Mouse (Mus musculus): ENCODE results near the gene Scpep1.
"Not testable (repeated sequence)": the region's sequence is repeated elsewhere in the genome, so short reads cannot be mapped to it uniquely, and the experiment has no call there.

The Scpep1 gene

DNA sequence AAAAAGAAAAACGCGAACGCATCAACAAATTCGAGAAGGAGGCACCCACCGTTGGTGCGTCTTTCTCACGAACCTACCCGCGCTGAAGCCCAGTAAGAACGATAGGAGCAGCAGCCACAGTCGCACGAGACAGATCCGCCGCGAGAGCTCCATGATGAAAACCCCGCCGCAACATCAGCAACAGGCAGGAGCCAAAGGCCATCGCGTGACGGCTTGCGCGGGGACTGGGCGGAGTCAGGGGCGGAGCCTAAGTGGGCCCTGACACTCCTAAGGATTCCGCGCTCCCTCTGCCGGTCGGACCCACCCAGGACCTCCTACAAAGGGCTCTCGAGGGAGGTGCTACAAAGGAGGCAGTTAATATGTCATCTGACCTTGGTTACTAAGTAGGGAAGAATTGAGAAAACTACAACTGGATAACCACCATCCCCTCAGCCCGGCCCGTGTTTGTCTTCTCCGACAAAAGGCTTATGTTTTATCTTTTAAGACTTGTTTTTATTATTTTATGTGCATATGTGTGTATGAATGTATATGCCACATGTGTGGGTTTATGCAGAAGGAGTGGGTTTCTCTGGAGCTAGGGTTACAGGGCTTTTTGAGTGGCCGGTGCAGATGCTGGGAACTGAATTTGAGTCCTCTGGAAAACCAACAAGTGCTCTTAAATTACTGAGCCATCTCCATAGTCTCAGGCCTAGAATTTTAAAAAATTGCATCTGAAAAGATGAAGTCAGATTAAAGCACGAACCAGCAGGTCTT, at the start of gene Scpep1:
Gene Scpep1, minus strand, starts transcription at position 249 of the 753 bp plus-strand sequence.
- peak; percentile 75 for DNase-seq (ENCODE audit: extremely low spot score, low read depth, low spot score)

DNA sequence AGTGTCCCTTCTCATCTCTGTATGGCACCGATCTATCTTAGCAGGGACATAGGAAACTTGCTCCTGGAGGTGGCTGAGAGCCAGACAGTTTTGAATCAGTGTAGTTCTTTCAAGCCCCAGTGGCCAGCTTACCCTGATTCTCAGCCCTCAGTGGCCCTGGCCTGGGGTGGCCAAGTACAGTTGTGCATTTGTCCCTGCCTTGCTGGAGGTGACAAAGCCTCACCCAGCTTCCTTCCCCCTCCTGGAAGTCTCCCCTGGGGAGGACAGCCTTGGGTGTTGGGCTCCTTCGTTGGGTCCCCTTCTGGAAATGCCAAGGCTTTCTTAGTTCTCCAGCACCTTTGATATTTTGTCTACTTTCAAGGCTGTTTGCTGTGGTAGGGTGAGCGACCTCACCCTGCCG, 48.5 kb upstream of the Scpep1 start:
- no peak for DNase-seq (ENCODE audit: extremely low spot score, low read depth, low spot score)

DNA sequence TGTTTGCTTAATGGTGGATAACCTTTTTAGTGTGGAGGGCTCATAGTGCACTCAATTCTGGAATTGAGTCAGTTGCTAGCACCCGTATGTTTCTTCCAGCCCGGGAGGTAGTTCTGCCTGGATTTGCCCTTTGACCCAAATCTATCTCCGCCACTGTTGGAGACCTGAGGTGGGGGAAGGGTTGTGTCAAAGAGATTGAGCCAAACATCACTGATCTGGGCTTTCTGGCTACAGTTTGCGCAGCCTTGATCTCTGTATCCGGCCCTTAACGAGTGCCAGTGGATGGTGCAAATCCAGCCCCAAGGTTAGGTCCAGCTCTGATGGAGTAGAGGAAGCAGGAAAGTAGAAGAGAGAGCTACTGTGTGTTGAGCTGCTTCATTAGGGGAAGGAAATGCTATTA, 47.8 kb upstream of the Scpep1 start:
- no peak for DNase-seq (ENCODE audit: extremely low spot score, low read depth, low spot score)

DNA sequence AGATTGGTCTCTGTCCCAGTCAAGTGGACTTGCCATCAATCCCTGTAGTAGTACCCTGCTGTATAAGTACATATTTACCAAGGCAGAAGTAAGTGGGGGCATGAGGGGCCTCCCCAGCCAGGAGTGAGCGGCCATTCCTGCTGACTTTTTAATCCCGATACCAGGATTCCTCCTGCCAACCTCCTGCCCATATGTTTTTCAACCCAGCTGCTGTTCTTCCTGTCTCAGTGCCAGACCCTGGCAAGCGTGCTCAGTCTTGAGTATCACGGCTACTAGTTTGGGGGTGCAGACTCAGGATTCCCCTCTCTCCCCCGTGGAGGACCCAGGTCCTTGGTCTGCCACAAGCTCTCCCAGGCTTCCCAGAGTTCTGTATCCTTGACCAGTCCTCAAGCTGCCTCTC, 47.4 kb upstream of the Scpep1 start:
- no peak for DNase-seq (ENCODE audit: extremely low spot score, low read depth, low spot score)

DNA sequence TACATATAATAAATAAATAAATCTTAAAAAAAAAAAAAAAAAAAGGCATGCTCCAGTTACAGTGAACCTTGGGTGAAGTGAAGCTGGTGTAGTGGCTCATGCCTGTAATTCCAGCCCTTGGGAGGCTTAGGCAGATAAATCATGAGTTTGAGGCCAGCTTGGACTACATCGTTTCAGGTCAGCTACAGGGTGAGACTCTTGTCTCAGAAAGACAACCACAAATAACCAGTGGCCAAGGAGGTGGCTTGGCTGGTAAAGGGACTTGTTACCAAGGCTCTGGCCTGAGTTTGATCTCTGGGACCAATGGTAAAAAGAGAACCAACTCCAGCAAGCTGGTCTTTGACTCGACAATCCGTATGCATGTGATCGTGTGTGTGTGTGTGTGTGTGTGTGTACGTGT, 46.8 kb upstream of the Scpep1 start:
- DNase-seq (ENCODE audit: extremely low spot score, low read depth, low spot score) = no peak

DNA sequence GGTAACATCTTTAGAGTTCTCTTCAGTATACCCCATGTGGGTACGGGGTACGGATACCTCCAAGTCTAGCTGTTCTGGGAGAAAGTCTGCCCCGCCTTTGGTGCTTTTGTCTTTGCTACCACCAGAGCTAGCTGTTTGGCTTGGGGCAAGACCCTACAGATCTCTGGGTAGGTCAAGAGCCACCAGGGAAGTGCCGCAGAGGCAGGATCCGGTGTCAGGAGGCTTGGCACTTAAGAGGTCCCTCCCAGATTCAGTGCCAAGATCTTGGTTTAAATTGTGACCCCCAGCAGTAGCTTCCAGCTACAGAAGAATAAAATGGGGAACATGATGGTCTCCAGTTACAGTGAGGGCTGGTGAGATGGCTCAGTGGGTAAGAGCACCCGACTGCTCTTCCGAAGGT, 46.3 kb upstream of the Scpep1 start:
- no peak for DNase-seq (ENCODE audit: extremely low spot score, low read depth, low spot score)

DNA sequence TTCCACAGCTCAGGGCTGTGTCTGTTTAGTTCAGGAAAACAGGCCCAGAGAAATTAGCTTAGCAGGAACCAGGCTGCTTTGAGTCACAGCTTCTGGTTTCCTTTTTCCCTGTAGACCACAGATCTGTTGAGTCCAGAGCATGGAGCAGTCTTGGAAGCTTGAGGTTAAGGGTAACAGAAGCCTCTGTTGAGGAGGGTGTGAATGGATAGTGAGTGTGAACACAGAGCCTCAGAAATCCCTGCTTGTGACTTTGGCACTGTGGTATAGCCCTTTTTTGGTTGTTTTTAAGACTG, 45.2 kb upstream of the Scpep1 start:
- DNase-seq (ENCODE audit: extremely low spot score, low read depth, low spot score) = no peak

DNA sequence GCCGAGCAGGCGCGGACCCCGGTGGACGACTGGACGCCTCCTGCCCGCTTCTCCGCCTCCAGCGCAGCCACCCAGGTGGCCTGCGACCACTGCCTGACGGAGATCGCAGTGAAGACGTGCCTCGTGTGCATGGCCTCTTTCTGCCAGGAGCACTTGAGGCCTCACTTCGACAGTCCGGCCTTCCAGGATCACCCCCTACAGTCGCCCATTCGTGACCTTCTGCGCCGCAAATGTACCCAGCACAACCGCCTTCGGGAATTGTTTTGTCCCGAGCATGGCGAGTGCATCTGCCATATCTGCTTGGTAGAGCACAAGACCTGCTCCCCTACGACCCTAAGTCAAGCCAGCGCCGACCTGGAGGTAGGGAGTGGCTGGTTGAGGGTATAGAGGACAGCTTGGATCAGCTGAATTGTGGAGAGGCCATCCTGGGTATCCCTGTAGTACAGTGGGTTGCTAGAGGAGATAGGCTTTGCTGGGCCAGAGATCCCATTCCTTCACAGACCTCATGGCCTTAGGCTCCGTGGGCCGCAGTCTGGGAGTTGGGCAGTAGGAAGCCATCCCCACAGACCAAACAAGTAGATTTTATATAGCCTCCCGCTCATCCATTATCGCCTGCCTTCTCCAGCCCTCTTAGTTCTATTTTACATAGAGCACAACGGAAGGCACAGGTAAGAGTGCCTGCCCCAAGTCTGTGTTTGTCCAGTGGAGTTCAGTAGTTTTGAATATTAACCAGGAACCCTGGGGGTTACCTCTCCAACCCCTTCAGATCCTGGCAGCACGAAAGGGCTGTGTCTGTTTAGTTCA, 44.7 kb upstream of the Scpep1 start:
- no peak for DNase-seq (ENCODE audit: extremely low spot score, low read depth, low spot score)

DNA sequence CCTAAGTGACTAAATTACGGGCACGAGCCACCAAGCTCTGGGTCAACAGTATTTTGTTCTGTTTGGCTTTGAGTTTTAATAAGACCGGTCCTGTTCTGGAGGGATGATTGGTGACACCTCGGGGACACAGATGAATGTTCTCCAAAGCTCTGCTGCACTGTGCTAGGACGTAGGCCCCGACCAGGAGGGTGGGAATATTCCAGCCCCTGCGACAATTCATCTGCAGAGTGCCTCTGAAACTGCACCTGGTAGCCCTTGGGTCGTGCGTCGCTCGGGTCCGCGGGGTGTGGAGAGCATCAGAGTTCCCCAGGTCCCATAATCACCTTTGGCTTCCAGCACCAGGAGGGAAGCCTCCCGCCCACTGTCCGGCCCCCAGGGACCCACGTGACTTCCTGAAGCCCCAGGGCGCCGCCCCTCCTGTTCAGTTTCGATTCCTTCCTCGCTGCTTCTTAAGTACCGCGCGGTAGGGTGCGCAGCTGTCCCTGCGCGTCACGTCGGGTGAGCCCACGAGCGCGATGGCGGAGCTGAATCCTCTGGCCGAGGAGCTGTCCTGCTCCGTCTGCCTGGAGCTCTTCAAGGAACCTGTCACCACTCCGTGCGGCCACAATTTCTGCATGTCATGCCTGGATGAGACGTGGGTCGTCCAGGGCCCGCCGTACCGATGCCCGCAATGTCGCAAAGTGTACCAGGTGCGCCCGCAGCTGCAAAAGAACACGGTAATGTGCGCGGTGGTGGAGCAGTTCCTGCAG, 43.9 kb upstream of the Scpep1 start, which contains the start of gene Trim25:
Gene Trim25, plus strand, starts transcription at position 403 of the 749 bp plus-strand sequence.
- DNase-seq (ENCODE audit: extremely low spot score, low read depth, low spot score) = no peak

DNA sequence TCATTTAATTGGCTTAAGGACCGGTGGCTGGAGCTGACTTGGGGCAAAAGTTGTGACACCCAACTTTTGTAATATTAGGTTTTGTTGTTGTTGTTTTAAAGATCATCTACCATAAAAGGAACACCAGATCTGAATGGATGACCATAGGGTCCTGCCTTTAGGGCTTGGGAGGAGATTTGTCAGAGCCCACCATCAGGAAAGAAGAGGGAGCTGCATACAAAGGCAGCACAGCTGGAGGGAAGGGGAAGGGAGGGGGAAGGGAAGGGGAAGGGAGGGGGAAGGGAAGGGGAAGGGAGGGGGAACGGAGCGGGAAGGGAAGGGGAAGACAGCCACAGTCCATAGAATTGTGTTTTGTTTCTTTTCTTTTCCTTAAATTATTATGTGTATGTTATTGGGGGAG, 43.1 kb upstream of the Scpep1 start:
- DNase-seq (ENCODE audit: extremely low spot score, low read depth, low spot score) = no peak

DNA sequence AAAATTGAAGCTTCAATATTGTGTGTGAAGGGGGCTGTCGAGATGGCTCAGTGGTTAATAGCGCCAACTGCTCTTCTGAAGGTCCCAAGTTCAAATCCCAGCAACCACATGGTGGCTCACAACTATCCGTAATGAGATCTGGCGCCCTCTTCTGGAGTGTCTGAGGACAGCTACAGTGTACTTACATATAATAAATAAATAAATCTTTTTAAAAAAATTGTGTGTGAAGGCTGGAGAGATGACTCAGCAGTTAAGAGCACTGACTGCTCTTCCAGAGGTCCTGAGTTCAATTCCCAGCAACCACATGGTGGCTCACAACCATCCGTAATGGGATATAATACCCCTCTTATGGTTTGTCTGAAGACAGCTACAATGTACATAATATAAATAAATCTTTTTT, 42.1 kb upstream of the Scpep1 start:
- DNase-seq (ENCODE audit: extremely low spot score, low read depth, low spot score) = not testable (repeated sequence)

DNA sequence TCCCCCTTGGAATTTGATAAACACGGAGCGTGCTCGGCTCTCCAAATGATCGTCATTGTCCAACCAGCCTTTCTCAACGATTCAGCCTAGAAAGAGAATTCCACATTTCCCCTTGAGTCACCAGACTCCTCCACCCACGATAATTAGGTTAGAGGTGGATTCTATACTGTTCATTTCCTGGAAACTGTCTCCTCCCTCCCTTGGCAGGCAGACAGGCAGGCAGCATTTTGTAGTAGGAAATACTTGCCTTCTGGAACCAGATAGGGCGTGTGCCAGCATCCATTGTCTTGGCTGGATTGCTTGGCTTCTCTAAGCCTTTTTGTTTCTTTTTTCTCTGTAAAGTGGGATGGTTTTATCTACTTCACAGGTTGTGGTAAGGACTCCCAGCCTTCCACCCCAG, 41.2 kb upstream of the Scpep1 start:
- DNase-seq (ENCODE audit: extremely low spot score, low read depth, low spot score) = no peak

DNA sequence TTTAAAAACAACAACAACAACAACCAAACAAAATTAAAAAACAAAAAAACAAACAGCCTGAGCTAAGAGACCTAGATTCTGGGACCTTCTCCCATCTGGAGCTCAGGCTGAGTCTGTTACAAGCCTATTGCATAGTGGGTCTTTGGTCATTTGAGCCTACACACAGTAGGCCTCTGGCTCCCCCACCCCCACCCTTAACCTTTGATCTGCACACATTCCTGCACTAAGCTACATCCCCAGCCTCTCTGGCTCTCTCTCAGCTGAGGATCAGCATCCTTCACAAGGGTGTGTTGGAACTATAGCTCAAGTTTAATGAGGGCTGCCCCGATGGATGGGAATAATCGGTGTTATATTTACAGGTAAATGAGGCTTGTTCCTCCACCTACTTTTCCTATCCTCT, 40.4 kb upstream of the Scpep1 start:
- no peak for DNase-seq (ENCODE audit: extremely low spot score, low read depth, low spot score)

DNA sequence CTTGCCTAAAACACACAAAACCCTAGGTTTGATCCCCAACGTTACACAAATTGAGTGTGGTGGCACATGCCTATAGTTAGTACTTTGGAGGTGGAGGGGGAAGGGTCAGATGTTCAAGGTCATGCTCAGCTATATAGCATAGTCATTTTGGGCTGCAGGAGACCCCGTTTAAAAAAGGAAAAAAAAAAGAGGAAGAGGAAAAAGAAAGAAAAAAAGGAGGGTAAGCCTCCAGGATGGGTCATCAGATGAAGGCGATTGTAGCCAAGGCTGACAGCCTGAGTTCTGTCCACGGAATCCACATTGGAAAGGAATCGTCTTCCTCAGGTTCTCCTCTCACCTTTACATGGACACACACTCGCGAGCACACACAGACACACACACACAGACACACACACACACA, 39.2 kb upstream of the Scpep1 start:
- DNase-seq (ENCODE audit: extremely low spot score, low read depth, low spot score) = no peak

DNA sequence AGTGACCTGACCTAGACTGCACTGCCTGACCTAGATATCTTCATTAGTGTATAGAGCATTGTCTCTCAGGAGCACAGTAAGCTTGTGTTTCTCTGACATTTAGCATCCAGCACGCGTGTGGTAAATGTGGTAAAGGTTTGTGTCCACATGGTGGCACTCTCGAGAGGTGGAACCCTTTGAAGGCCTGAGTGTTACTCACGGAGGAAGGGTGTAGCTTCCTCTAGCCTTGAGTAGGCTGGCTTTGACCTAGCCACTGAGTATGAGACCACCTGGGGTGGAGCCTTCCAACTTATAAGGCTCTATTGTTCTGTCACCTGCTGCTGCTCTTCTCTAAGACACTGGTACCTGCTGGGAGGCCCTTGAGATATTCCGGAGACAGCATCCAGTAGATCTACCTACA, 38.4 kb upstream of the Scpep1 start:
- no peak for DNase-seq (ENCODE audit: extremely low spot score, low read depth, low spot score)

DNA sequence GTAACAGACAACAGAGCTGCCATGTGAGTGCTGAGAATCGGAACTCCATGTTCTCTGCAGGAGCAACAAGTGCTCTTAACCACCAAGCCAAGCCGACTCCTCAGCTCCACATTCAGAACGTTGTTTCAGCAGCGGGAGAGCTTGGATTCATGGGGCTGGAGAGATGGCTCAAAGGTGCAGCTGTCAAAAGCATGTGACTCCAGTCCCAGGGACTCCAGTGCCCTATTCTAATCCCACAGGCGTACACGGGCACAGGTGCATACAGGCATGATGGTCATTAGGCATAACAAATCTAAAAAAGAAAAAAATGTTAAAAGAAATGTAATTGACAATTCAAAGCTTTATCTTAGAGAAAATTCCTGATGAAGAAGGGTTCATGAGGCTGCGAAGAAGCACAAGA, 37.9 kb upstream of the Scpep1 start:
- DNase-seq (ENCODE audit: extremely low spot score, low read depth, low spot score) = no peak

DNA sequence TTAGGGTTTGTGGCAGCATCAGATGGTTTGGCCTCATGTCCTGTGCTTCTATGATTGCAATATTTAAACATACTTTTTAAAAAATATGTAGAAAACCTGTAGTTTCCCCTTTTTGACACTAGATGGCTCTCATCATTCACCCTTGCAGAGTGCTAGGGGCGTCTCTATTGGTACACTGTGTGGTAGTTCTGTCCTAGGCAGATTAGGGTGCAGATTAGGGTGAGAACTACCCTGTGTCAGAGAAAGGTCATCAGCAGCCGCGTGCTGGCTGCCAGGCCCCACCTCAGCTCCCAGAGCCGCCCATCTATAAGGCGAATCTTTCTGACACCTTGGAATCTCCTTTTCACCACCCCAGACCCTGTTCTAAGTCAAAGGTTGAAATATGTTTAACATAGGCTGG, 34.3 kb upstream of the Scpep1 start:
- DNase-seq (ENCODE audit: extremely low spot score, low read depth, low spot score) = no peak

DNA sequence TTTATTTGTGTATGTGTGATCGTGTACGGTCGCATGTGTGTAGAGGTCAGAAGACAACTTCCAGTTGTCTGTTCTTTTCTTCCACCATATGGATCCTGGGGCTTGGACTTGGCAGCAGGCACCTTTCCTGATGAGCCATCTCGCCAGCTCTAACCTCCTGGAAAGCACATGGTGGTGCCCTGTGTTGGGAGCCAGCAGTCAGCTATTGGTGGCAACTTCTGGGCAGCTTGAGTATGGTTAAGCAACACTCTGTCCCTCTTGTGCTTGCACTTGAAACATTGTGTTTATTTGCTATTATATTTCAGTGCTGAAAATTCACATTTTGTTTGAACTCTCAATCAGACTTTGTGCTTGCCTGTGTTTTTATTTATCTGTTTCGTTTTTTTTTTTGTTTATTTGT, 33.7 kb upstream of the Scpep1 start:
- DNase-seq (ENCODE audit: extremely low spot score, low read depth, low spot score) = no peak

DNA sequence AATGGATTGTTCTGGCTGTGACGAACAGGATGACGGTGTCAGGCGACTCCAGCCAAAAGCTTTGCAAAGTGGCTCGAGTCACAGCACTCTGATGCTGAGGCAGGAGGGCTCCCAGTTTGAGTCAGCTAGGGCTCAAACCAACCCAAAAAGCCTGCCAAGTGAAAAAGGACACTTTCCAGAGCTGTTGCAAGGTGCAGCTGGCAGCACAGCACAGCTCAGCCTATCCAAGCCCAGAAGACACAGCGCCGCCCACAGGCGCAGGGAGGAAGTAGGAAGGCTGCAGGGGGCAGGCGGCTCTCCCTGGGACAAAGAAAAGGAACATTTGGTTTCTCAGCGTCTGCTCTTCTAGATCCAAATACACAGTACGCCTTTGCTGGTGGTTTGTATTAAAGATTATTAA, 31.4 kb upstream of the Scpep1 start:
- DNase-seq (ENCODE audit: extremely low spot score, low read depth, low spot score) = no peak

DNA sequence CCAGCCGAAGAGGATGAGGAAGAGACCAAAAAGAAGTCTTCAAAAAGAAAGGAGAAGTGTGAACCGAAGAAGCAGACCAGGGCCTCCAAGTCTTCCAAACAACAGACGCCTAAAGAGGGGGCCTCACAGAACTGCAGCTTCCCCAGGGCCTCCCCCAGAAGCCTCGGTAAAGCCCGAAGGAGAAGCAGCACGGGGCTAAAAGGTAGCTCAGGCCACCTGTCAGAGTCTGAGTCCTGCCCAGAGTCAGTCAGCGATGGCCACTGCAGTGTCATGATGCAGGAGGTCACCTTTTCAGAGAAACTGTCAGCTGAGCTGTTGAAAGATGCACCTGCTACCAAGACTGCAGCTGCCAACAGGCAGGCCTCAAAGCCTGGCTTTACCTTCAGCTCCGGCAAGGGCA, 26.1 kb upstream of the Scpep1 start:
- no peak for DNase-seq (ENCODE audit: extremely low spot score, low read depth, low spot score)

DNA sequence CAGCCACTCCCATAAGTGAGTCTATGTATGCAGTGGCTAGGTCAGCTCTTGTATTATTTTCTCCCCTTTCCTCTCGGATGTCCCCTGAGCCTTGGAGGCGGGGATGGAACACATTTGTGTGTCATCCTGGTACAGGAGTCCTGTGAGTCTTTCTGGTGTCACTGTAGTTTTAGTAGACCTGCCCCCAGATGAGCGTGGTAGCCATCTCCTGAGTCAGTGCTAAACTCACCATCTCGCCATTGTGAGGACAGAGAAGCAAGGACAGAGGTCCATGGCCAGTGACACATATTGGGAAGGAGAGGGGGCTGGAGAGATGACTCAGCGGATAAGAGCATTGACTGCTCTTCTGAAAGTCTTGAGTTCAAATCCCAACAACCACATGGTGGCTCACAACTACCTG, 21.9 kb upstream of the Scpep1 start:
- DNase-seq (ENCODE audit: extremely low spot score, low read depth, low spot score) = no peak

DNA sequence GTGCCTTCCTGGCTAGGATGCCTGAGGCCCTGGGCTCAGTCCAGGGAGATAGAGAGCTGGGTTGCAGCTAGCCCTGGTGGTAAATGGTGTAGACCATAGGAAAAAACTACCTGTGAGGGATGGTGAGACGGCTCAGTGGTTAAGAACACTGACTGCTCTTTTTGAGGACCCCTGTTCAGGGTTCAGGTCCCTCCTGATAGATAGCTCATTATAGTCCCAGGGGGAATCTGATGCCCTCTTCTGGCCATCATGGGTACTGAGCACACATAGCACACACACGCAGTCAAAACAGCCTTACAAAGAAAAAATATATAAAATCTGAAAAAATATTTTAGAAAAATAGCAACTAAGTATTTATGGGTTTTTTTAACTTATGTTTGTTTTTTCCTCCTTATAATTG, 21.1 kb upstream of the Scpep1 start:
- DNase-seq (ENCODE audit: extremely low spot score, low read depth, low spot score) = no peak
